Mouse (Mus musculus) right cerebral cortex, postnatal 36 days (tissue): ENCODE measurements around the gene Mri1.

Experiments
- DNase-seq, 2 experiments: peaks; one replicate each; pipeline ENCODE4 v3.0.0; 2022; ENCODE audit warnings: low spot score in 2 of 2, mixed read lengths in 1 of 2

Gene Mri1

GRCm38 (mm10) chr8:84236998-84237473, 20.1 kb downstream of the Mri1 start, which contains the start of gene Zswim4:
Zswim4 (minus strand) TSS chr8:84237055.
- peak; percentile 99 for DNase-seq

GRCm38 (mm10) chr8:84236410-84236997, 20.6 kb downstream of the Mri1 start:
- DNase-seq: no peak

GRCm38 (mm10) chr8:84235746-84236409, 21.2 kb downstream of the Mri1 start:
- no peak for DNase-seq

- no peak for DNase-seq
Measured at GRCm38 (mm10) chr8:84233055-84233454, 24.1 kb downstream of the Mri1 start.

- no peak for DNase-seq
Measured at GRCm38 (mm10) chr8:84230735-84231134, 26.4 kb downstream of the Mri1 start.

GRCm38 (mm10) chr8:84223322-84224029, 33.6 kb downstream of the Mri1 start:
- no peak for DNase-seq

- DNase-seq: no peak
Measured at GRCm38 (mm10) chr8:84222566-84223165, 34.5 kb downstream of the Mri1 start.

- DNase-seq: no peak
Measured at GRCm38 (mm10) chr8:84220105-84220504, 37.0 kb downstream of the Mri1 start.

GRCm38 (mm10) chr8:84218143-84218542, 39.0 kb downstream of the Mri1 start:
- no peak for DNase-seq

- no peak for DNase-seq
Measured at GRCm38 (mm10) chr8:84217206-84217605, 39.9 kb downstream of the Mri1 start.

GRCm38 (mm10) chr8:84213277-84213676, 43.8 kb downstream of the Mri1 start:
- DNase-seq: no peak

GRCm38 (mm10) chr8:84211881-84212563, 45.1 kb downstream of the Mri1 start:
- no peak for DNase-seq

- DNase-seq: no peak
Measured at GRCm38 (mm10) chr8:84211202-84211601, 45.9 kb downstream of the Mri1 start.

GRCm38 (mm10) chr8:84210167-84210791, 46.8 kb downstream of the Mri1 start:
- peak; percentile 66 to 69 for DNase-seq

- DNase-seq: no peak
Measured at GRCm38 (mm10) chr8:84208381-84209380, 48.4 kb downstream of the Mri1 start.

- DNase-seq: no peak
Measured at GRCm38 (mm10) chr8:84207811-84208210, 49.3 kb downstream of the Mri1 start.

- DNase-seq: no peak
Measured at GRCm38 (mm10) chr8:84206666-84207065, 50.5 kb downstream of the Mri1 start.

GRCm38 (mm10) chr8:84205073-84205472, 52.1 kb downstream of the Mri1 start:
- DNase-seq: no peak

GRCm38 (mm10) chr8:84203975-84204772, 53.0 kb downstream of the Mri1 start:
- DNase-seq: no peak
